Mouse (Mus musculus): Measurements from ENCODE around the gene Mfap2.

Gene Mfap2

GRCm38 (mm10) chr4:141010118-141010517 is at the start of gene Mfap2:
Gene Mfap2 (plus strand): TSS chr4:141010418.
- no peak for DNase-seq (ENCODE audit: low spot score)

DNA sequence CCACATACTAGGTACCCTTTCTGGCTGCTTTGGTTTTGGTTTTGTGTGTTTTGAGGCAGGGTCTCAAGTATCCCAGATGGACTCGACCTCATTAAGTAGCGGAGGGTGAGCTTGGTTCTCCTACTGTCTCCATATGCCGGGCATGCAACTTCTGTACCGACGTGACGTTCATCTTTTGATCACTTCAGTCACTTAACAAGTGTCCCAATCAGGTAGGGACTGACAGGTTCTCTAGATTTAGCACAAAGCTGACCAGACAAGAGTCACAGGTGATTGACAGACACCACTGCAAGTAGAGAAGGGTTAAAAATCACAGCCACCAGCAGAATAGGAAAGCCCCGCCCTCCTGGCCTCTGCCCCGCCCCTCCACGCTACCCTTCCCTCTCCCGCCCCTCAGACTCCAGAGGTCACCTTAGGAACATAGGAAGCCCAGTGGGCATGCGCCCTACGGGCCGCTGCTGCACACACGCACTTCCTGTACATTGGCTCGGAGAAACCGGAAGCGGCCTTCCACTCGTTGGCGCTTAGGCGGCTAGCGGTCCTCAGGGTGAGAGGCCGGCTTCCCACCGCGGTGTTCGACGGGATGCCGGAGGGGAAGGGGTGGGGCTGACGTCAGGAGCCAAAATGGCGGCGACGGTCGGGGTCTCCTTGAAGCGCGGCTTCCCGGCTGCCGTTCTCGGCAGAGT is 49.3 kb upstream of the Mfap2 start, which contains the start of gene Sdhb:
Gene Sdhb (plus strand): TSS at position 423 of the 686 bp plus-strand sequence.
- peak; percentile 87 for DNase-seq (ENCODE audit: low spot score)

GRCm38 (mm10) chr4:140961467-140962206 is 48.6 kb upstream of the Mfap2 start:
- no peak for DNase-seq (ENCODE audit: low spot score)

DNA sequence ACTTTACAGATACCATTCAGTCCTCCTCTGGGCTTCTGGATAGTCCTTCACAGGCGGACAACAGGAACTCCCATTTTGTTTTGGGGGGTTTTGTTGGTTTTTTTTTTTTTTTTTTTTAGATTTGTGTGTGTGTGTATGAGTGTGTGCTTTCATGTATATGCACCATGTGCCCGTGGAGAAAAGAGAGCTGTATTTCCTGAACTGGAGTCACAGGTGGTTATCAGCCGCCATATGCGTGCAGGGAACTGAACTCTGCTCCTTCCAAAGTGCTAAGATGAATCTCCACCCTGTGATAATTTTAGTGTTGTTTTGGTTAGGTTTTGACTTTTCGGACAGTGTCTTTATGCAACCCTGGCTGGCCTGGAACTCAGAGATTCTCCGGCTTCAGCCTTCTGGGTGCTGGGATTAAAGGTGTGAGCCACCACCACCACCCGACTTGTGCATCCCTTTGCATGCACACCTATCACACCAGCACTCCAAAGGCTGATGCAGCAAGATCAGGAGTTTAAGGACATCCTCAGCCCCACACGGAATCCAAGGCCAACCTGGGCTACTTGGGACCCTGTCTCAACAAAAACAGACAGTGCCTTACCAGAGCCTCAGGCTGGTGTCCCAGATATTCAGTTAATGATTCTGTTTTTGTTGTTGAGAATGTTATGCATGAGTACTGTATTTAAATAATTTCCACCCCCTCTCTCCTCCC is 47.9 kb upstream of the Mfap2 start:
- DNase-seq (ENCODE audit: low spot score), result no peak

GRCm38 (mm10) chr4:140962950-140963349 is 47.3 kb upstream of the Mfap2 start:
- no peak for DNase-seq (ENCODE audit: low spot score)

- no peak for DNase-seq (ENCODE audit: low spot score)
These were observed 46.1 kb upstream of the Mfap2 start for GRCm38 (mm10) chr4:140963941-140964597.

- no peak for DNase-seq (ENCODE audit: low spot score)
These were observed 45.6 kb upstream of the Mfap2 start for GRCm38 (mm10) chr4:140964620-140965019.

DNA sequence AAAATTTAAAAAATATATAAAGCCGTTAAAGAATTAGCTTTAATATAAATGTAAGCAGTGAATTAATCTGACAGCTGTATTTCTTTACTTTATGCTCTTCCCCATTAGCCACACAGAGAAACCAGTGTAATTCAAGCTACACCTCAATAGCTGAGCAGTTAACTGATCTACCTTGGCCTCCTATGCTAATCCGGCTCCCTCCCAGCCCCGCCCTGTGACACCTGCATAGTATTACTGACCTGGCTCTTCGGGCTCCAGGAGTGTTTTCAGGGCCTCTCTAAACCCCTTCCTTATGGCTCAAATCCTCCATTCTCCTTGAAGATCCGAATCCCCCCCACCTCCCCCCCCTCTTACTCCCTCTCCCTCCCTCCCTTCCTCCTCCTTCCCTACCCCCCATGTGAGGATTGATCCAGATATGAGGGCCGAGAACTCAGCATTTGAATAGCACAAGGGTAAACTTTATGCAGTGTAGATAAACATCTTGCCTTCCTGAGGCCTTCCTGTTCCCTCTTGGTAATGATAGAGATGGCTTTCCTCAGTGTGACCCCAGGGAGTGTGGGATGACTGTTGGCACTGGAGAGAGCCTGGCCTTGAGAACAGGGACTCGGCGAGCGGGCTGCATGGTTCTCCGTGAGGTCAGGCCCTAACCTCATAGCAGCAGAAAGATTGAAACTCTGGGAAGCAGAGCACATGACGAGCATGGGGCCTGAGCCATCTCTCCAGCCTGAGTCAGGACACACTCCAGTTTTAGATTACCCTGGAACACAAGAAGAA is 42.6 kb upstream of the Mfap2 start:
- DNase-seq (ENCODE audit: low spot score), result no peak

DNA sequence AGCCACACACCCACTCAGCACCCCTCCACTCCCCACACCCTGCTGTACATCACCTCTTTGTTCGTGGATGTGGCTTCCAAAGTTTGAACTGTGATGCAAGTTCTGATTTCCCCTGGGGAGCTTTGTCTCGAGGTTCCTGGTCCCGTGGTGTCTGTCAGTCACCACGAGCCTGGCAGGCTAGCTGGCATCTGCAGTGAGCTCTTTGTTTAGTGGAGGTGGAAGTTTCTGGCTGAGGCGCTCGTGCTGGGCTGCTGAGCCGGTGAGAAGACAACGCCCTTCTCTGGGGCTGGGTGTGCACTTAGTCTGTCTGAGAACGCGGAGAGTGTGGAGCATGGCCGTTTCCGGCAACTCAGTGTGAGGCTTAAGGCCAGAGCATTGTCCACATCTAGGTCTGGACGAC is 38.5 kb upstream of the Mfap2 start:
- DNase-seq (ENCODE audit: low spot score), result no peak

- no peak for DNase-seq (ENCODE audit: low spot score)
These were observed 35.8 kb upstream of the Mfap2 start for GRCm38 (mm10) chr4:140974408-140974807.

GRCm38 (mm10) chr4:140975356-140975755 is 34.9 kb upstream of the Mfap2 start:
- no peak for DNase-seq (ENCODE audit: low spot score)

DNA sequence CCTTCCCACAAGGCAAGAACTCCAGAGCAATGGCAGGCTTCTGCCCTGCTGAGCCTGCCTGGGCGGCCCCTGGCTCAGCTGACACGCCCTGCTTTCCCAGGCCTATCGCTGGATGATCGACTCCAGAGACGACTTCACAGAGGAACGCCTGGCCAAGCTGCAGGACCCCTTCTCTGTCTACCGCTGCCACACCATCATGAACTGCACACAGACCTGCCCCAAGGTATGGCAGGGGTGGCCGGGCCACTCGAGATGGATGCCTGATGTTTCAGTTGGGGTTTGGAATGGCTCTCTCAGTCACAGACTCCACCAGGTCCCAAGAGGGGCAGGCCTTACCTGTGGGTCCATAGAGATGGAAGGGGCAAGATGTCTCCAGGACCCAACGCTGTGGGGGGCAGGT is 32.9 kb upstream of the Mfap2 start:
- DNase-seq (ENCODE audit: low spot score), result no peak

GRCm38 (mm10) chr4:140977886-140978692 is 32.1 kb upstream of the Mfap2 start:
- DNase-seq (ENCODE audit: low spot score), result no peak

- no peak for DNase-seq (ENCODE audit: low spot score)
These were observed 28.6 kb upstream of the Mfap2 start for GRCm38 (mm10) chr4:140981605-140982004.

GRCm38 (mm10) chr4:140982808-140983207 is 27.4 kb upstream of the Mfap2 start:
- no peak for DNase-seq (ENCODE audit: low spot score)

- DNase-seq (ENCODE audit: low spot score), result no peak
These were observed 26.8 kb upstream of the Mfap2 start for GRCm38 (mm10) chr4:140983442-140983841.

DNA sequence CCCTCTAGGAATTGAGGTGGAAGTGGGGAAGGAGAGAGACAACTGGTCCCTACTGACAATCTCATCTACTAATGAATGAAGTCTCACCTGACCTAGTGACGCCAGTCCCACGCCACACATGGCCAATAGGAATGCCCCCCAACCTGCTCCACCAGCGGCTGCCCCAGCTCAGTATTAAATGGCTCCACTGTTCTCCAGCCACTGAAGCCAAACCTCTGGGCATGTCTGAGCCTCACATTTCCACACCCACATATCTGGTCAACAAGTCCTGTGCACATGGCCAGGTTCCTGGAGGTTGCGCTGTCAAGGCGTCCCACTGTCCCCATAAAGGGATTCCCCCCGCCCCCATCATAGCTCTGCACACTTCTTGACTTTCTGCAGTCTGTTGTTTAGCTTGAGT is 25.7 kb upstream of the Mfap2 start:
- no peak for DNase-seq (ENCODE audit: low spot score)

GRCm38 (mm10) chr4:140986024-140986710 is 24.1 kb upstream of the Mfap2 start:
- DNase-seq (ENCODE audit: low spot score), result no peak

- peak; percentile 70 for DNase-seq (ENCODE audit: low spot score)
These were observed 23.4 kb upstream of the Mfap2 start, which contains the start of gene Atp13a2 for GRCm38 (mm10) chr4:140986711-140987395. Gene Atp13a2 (plus strand): TSS chr4:140986873.
